Mouse (Mus musculus): ENCODE results near the gene Acadl.

Gene Acadl

GRCm38 (mm10) chr1:66862712-66863511 lies at the start of gene Acadl:
TSS of gene Acadl (minus strand) at chr1:66863277.
- peak; percentile 92 to 94 for DNase-seq

- DNase-seq = no peak
These were observed 49.2 kb upstream of the Acadl start for GRCm38 (mm10) chr1:66912305-66912704.

- no peak for DNase-seq
These were observed 39.5 kb upstream of the Acadl start for GRCm38 (mm10) chr1:66902566-66902965.

- DNase-seq = peak in 1 of 2 experiments; percentile 11
These were observed 37.9 kb upstream of the Acadl start for GRCm38 (mm10) chr1:66900946-66901345.

- DNase-seq = no peak
These were observed 35.2 kb upstream of the Acadl start for GRCm38 (mm10) chr1:66898261-66898660.

GRCm38 (mm10) chr1:66896556-66896955 lies 33.5 kb upstream of the Acadl start:
- no peak for DNase-seq

- no peak for DNase-seq
These were observed 33.0 kb upstream of the Acadl start for GRCm38 (mm10) chr1:66896125-66896524.

- DNase-seq = peak in 1 of 2 experiments; percentile 64
These were observed 32.7 kb upstream of the Acadl start for GRCm38 (mm10) chr1:66895837-66896118.

- no peak for DNase-seq
These were observed 32.2 kb upstream of the Acadl start for GRCm38 (mm10) chr1:66895093-66895836.

GRCm38 (mm10) chr1:66887175-66887574 lies 24.1 kb upstream of the Acadl start:
- no peak for DNase-seq

GRCm38 (mm10) chr1:66880217-66880616 lies 17.1 kb upstream of the Acadl start:
- DNase-seq = no peak

GRCm38 (mm10) chr1:66874740-66875139 lies 11.7 kb upstream of the Acadl start:
- no peak for DNase-seq

GRCm38 (mm10) chr1:66871591-66871990 lies 8.5 kb upstream of the Acadl start:
- DNase-seq = peak; percentile 48 to 66

- no peak for DNase-seq
These were observed 2.6 kb upstream of the Acadl start for GRCm38 (mm10) chr1:66865633-66866032.

GRCm38 (mm10) chr1:66863741-66864495 lies 841 bp upstream of the Acadl start:
- no peak for DNase-seq

- DNase-seq = no peak
These were observed 1.1 kb downstream of the Acadl start for GRCm38 (mm10) chr1:66861764-66862672.

- peak in 1 of 2 experiments; percentile 30 for DNase-seq
These were observed 15.6 kb downstream of the Acadl start for GRCm38 (mm10) chr1:66847506-66847905.

GRCm38 (mm10) chr1:66845690-66846318 lies 17.3 kb downstream of the Acadl start:
- no peak for DNase-seq

GRCm38 (mm10) chr1:66841938-66842337 lies 21.1 kb downstream of the Acadl start:
- DNase-seq = no peak

GRCm38 (mm10) chr1:66841510-66841909 lies 21.6 kb downstream of the Acadl start:
- DNase-seq = no peak

- DNase-seq = peak in 1 of 2 experiments; percentile 24
These were observed 23.2 kb downstream of the Acadl start for GRCm38 (mm10) chr1:66839755-66840438.
